Mouse (Mus musculus): Measurements from ENCODE around the gene Aldh18a1. TPM values are rescaled to one million over a fixed set of nuclear protein-coding genes. Genes with fewer than 3 reads are reported as not detected.
A peak's percentile ranks its signal among the peaks of the same experiment; 100 is the strongest.

Gene Aldh18a1
- polyA plus RNA-seq, 1 experiment from 2014 or later, result 98.5 TPM

DNA sequence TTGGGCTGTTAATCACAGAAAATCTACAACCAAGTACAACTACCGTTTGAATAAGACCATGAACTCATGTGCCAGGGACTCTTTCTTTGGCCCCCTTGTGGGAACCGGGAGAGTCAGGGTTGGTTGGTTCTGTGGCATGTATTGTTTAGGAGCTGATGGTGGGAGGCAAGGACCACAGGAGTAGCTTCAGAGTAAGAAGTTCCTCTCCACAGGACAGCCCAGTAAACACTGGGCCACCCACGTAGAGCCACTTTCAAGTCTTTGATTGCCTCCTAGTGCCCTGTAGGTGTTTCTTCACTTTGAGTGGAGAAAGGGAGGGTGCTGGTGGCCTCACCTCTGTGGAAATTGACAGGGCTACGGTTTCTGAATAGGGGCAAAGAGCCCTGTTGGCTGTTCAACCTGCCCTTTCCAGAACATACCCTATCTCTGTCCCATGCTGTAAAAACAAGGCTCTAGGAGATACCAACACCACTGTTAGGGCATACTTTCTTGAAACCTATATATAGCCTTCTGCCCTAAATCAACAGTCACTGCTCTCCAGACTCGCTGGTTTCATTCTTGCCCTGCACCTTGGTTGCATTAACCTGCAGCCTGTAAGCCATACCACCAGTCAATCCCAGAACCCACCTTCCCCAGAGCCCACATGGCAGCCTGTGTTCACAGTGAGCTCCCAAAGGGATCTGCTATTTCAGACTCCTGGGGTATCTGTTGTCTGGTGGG is 39.3 kb downstream of the Aldh18a1 start:
- H3K27me3 ChIP-seq, result no peaks in the 10 kb centered on the region
- H3K4me3 ChIP-seq (replicated peaks), result no peak overlapping the region
- no peak overlapping the region for H3K27ac ChIP-seq
- 37% methylated on average over 5 of the region's 5 CpGs for WGBS
- ATAC-seq (ENCODE audit: low FRiP score), result no peak
- no peak overlapping the region; the same call in 1 of the 2 replicates for H3K9ac ChIP-seq
- H3K4me2 ChIP-seq, result no peak overlapping the region
- H3K36me3 ChIP-seq (replicated peaks), result peaks cover 36% of the 10 kb centered on the region
- H3K4me1 ChIP-seq, result peaks cover 5% of the 10 kb centered on the region; the same call in 1 of the 2 replicates
- H3K9me3 ChIP-seq, result no peaks in the 10 kb centered on the region

DNA sequence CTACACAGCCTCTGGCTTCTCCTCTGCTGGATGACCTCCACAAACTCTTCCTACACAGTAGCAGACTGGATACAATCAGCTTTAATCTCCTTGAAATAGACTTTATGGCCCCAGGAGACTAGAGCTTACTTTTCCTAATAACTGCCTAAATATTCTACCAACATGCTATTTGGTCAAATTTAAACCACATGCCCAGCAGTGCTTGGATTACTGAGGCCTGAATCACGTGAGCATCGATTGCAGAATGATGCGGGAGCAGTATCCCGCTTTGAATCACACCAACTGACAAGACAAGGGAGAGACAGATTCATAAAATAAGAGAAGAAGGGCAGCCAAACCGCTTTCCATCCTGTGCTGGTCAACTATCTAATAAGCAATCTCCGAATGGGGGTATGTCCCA is 39.9 kb downstream of the Aldh18a1 start:
- no peaks in the 10 kb centered on the region for H3K9me3 ChIP-seq

DNA sequence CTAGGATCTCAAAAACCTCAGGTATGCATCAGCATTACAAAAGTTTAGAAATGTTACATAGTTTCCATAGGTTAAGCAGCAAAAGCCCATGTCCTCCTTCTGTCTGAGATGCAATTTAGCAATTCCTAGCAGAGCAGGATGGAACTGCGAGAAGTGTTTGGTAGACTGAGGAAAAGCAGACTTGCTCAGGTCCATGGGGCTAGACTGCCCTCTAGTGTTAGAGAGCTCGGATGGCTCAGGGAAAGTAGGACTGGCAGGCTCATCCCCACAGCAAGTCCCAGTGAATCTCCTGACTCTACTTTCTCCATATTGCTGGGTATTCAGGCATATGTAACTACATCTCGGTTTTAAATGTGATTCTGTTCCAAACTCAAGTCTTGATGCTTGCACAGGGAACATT is 43.4 kb downstream of the Aldh18a1 start:
- Histone ChIP-seq H3K4me3 (replicated peaks) (no peak overlapping the region), H3K27me3 (no peaks in the 10 kb centered on the region), H3K27ac (no peak overlapping the region), H3K4me1 (peaks cover 5% of the 10 kb centered on the region; the same call in 1 of the 2 replicates), H3K36me3 (replicated peaks) (no peaks in the 10 kb centered on the region), H3K9ac (no peak overlapping the region), H3K9me3 (no peaks in the 10 kb centered on the region), H3K4me2 (no peak overlapping the region)
- ATAC-seq (ENCODE audit: low FRiP score), result peak; percentile 77; the same call in 1 of the 2 replicates
- WGBS, result 16% methylated on average over 3 of the region's 3 CpGs

More for the DNA sequence above, 39.9 kb downstream of the Aldh18a1 start:
- H3K9ac ChIP-seq, result no peak overlapping the region
- ATAC-seq (ENCODE audit: low FRiP score), result no peak
- H3K27ac ChIP-seq, result no peak overlapping the region
- no peak overlapping the region for H3K4me2 ChIP-seq
- H3K4me3 ChIP-seq (replicated peaks), result no peak overlapping the region
- no peaks in the 10 kb centered on the region for H3K27me3 ChIP-seq
- H3K4me1 ChIP-seq, result peaks cover 5% of the 10 kb centered on the region; the same call in 1 of the 2 replicates
- 87% methylated on average over 6 of the region's 6 CpGs for WGBS
- peaks cover 31% of the 10 kb centered on the region for H3K36me3 ChIP-seq (replicated peaks)

DNA sequence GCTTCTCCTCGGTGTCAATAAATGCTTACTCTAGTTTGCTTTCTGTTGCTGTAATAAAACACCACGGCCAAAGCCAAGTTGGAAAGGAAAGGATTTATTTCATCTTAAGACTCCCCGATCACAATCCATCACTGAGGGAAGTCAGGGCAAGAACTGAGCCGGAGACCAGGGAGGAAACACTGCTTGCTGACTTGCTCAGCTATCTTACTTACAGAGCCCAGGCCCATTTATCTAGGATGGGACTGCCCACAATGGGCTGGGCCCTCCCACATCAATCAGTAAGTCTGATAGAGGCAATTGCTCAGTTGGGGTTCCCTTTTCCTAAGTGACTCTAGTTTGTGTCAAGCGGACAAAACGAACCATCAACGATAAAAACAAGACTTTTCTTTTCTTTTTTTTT is 45.5 kb downstream of the Aldh18a1 start:
- no peaks in the 10 kb centered on the region for H3K4me1 ChIP-seq
- ATAC-seq (ENCODE audit: low FRiP score), result no peak
- H3K9ac ChIP-seq, result no peak overlapping the region
- no peaks in the 10 kb centered on the region for H3K9me3 ChIP-seq
- no peak overlapping the region for H3K27ac ChIP-seq
- no peaks in the 10 kb centered on the region for H3K27me3 ChIP-seq
- H3K4me2 ChIP-seq, result no peak overlapping the region
- WGBS, result 90% methylated on average over 7 of the region's 7 CpGs
- H3K4me3 ChIP-seq (replicated peaks), result no peak overlapping the region
- no peaks in the 10 kb centered on the region for H3K36me3 ChIP-seq (replicated peaks)

DNA sequence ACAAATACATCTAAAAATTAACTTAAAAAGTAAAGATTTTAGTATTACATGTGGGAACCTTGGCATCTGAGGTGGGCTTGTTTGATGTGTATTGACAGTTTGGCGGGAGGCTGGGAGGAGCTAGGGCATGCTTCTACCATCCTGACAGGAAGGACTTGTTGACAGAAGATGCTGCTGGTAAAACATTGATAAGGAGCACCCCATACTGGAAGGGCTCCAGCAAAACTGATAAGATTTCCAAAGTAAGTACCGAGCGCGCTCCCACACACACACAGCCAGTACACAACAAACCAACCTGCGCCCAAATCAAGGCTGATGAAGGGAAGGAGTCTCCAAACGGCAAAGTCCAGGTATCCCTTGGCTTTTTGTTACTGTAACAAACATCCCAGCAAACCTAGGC is 51.7 kb downstream of the Aldh18a1 start:
- Histone ChIP-seq H3K27ac (no peak overlapping the region), H3K4me2 (no peak overlapping the region), H3K36me3 (replicated peaks) (no peaks in the 10 kb centered on the region), H3K9ac (no peak overlapping the region), H3K4me3 (replicated peaks) (no peak overlapping the region), H3K9me3 (no peaks in the 10 kb centered on the region), H3K27me3 (no peaks in the 10 kb centered on the region), H3K4me1 (no peaks in the 10 kb centered on the region)
- no peak for ATAC-seq (ENCODE audit: low FRiP score)
- WGBS, result 92% methylated on average over 6 of the region's 6 CpGs

DNA sequence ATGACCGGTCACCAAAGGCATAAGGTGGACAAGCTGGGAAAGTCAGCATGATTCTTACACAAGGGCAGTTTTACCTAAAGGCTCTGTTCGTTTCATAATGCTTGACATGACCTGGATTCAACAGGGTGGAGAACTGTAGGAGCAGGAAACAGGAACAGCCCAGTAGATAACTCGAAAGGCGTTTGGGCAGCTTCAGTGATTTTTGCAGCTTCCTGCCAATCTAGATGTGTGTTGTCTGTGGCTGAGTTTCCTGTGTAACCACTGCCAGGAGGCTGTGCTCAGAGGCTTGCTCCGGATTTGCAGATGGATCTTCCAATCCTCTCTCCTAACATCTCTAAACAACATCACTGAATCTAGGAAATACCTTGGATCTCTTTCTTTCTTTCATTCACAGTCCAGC is 55.7 kb downstream of the Aldh18a1 start:
- 86% methylated on average over 5 of the region's 5 CpGs for WGBS
- Histone ChIP-seq H3K27me3 (no peaks in the 10 kb centered on the region), H3K27ac (no peak overlapping the region), H3K4me1 (no peaks in the 10 kb centered on the region), H3K9me3 (no peaks in the 10 kb centered on the region), H3K4me2 (no peak overlapping the region), H3K4me3 (replicated peaks) (no peak overlapping the region), H3K9ac (no peak overlapping the region), H3K36me3 (replicated peaks) (no peaks in the 10 kb centered on the region)
- no peak for ATAC-seq (ENCODE audit: low FRiP score)

DNA sequence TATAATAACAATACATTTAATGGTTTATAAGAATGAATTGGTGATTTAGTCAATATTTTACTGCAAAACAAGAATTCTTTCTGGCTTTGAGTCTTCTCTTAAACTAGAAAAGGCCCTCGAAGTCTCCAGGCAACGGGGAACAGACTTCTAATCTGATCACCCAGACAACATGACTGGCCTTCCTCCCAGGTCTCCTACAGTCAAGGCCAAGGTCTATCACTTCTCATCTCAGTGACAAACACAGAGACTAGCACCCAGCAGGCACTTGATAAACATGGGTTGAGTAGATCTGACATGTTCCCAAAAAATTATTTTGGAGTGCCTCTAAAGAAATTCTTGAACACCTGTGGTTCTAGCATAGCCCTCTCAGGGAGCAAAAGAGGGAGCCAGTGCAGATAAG is 57.9 kb downstream of the Aldh18a1 start:
- Histone ChIP-seq H3K9me3 (no peaks in the 10 kb centered on the region), H3K36me3 (replicated peaks) (no peaks in the 10 kb centered on the region), H3K27me3 (no peaks in the 10 kb centered on the region), H3K4me1 (no peaks in the 10 kb centered on the region), H3K4me3 (replicated peaks) (no peak overlapping the region), H3K9ac (no peak overlapping the region), H3K27ac (no peak overlapping the region), H3K4me2 (no peak overlapping the region)
- 85% methylated on average over 2 of the region's 2 CpGs for WGBS
- ATAC-seq (ENCODE audit: low FRiP score), result no peak

DNA sequence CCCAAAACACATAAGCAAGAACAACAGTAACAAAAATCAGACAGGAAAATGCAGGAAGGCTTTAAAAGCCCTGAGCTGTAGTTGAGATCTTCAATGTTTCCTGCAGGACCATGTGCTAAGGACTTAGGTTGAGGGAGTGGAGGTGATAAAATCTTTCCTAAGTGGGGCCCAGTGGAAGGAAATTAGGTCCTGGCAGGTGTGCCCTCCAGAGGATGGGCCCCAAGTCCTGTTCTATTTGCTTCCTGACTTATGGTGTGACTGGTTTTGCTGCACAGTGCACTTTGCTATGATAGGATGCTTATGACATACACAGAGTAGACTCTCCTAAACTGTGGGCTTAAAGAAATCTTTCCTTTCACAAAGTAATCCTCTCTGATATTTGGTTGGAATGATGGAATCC is 60.0 kb downstream of the Aldh18a1 start:
- Histone ChIP-seq H3K36me3 (replicated peaks) (no peaks in the 10 kb centered on the region), H3K9ac (no peak overlapping the region), H3K4me1 (no peaks in the 10 kb centered on the region), H3K27me3 (no peaks in the 10 kb centered on the region), H3K27ac (no peak overlapping the region), H3K4me3 (replicated peaks) (no peak overlapping the region), H3K4me2 (no peak overlapping the region), H3K9me3 (no peaks in the 10 kb centered on the region)
- no peak for ATAC-seq (ENCODE audit: low FRiP score)

DNA sequence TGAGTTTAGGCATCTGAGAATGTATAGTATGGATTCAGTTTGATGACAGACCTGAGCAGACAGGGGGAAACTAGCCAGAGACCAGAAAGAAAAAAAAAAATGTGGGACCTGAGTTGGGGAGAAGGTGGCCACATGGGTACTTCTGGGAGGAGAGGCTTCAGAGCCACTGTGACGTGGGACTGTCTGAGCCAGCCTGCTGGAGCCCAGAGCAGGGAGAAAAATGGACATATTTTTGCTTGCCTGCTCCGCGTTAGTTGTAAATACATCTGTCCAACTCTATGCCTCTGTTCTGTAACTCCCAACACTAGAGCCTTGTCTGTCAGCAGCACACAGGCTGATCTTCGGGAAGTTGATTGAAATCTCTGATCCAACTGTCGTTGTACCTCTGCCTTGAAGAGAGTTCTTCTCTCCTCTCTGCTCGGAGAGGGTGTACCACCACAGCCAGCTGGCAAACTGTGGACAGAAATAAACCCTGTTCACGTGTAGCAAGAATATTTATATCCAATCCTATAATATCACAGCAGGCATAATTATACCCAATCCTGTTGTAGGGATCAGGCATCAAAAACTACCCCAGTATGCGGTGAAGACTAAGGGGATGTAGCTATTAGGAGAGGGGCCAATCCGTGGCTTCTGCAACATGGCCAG is 61.8 kb downstream of the Aldh18a1 start:
- Histone ChIP-seq H3K9me3 (no peaks in the 10 kb centered on the region), H3K27ac (no peak overlapping the region), H3K4me1 (no peaks in the 10 kb centered on the region), H3K27me3 (no peaks in the 10 kb centered on the region), H3K9ac (no peak overlapping the region), H3K4me2 (no peak overlapping the region), H3K36me3 (replicated peaks) (no peaks in the 10 kb centered on the region), H3K4me3 (replicated peaks) (no peak overlapping the region)
- WGBS, result 85% methylated on average over 9 of the region's 9 CpGs
- no peak for ATAC-seq (ENCODE audit: low FRiP score)

DNA sequence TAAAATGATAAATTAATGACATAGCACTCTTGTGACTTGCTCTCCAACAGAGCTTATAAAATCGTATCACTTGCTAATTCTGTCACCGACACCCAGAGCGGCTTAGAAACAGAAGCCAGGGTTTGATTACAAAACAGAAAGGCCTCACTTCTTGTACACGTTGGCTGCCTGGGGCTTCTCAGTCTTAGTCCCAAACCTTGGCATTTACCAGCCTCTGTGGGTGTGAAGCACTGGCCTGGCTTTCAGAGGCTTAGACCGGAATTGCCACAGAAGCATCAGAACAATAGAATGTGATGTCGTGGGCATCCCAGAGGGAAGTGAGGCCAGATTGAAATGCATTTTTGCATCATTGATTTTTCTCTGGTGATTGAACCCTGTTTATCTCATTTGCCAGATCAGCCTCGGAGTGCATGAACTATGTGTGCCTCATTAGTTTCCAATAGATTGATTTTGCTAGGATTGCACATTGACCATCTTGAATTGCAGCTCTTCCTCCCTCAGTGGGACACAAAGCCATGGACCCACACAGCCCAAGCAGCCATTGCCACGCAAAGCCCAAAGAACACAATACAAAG is 64.7 kb downstream of the Aldh18a1 start:
- no peak for ATAC-seq (ENCODE audit: low FRiP score)
- Histone ChIP-seq H3K9me3 (no peaks in the 10 kb centered on the region), H3K9ac (no peak overlapping the region)

DNA sequence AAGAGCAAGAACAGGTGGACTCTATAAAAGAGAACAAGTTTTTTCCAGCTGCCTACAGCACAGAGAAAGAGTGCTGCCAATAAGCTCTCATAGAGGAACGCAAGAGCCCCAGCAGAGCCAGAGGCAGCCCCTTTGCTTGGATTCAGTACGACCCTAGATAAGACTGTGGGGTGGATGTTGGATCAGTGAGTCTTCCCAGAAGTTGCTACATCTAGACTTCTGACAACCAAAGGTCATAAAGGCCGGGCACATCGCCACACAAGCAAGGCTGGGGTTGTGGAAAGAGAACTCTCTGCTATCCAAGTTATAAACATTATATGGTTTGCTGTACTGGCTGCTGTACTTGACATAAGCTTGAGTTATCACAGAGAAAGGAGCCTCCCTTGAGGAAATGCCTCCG is 67.9 kb downstream of the Aldh18a1 start:
- no peak overlapping the region for H3K9ac ChIP-seq
- ATAC-seq (ENCODE audit: low FRiP score), result no peak
- no peaks in the 10 kb centered on the region for H3K4me1 ChIP-seq
- no peak overlapping the region for H3K27ac ChIP-seq
- H3K27me3 ChIP-seq, result no peaks in the 10 kb centered on the region
- no peaks in the 10 kb centered on the region for H3K36me3 ChIP-seq (replicated peaks)
- no peak overlapping the region for H3K4me2 ChIP-seq
- 90% methylated on average over 5 of the region's 5 CpGs for WGBS
- no peaks in the 10 kb centered on the region for H3K9me3 ChIP-seq
- no peak overlapping the region for H3K4me3 ChIP-seq (replicated peaks)

More for the DNA sequence above, 64.7 kb downstream of the Aldh18a1 start:
- Histone ChIP-seq H3K27me3 (no peaks in the 10 kb centered on the region), H3K27ac (no peak overlapping the region), H3K36me3 (replicated peaks) (no peaks in the 10 kb centered on the region), H3K4me2 (no peak overlapping the region), H3K4me3 (replicated peaks) (no peak overlapping the region), H3K4me1 (no peaks in the 10 kb centered on the region)
- 63% methylated on average over 8 of the region's 8 CpGs for WGBS

DNA sequence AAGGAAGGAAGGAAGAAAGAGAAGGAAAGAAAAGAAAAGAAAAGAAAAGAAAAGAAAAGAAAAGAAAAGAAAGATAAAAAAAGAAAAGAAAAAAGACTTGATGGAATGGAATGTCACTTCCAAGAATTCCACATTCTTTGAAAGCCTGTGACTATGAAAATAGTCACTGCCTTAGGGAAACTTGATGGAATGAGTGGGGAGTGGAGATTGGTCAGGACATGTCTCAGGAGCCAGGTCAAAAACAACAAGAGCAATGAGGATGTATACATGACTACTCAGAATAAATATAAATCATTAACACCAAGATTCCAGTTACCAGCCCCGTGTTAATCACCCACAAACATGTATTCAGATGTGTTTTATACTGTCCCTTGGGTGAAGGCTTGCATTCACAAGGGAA is 69.6 kb downstream of the Aldh18a1 start:
- H3K4me1 ChIP-seq, result no peaks in the 10 kb centered on the region
- no peaks in the 10 kb centered on the region for H3K36me3 ChIP-seq (replicated peaks)
- ATAC-seq (ENCODE audit: low FRiP score), result no peak
- no peak overlapping the region for H3K4me3 ChIP-seq (replicated peaks)
- no peak overlapping the region for H3K9ac ChIP-seq
- H3K4me2 ChIP-seq, result no peak overlapping the region
- H3K27me3 ChIP-seq, result no peaks in the 10 kb centered on the region
- no peak overlapping the region for H3K27ac ChIP-seq
- 85% methylated on average over 1 of the region's 1 CpGs for WGBS
- H3K9me3 ChIP-seq, result no peaks in the 10 kb centered on the region

DNA sequence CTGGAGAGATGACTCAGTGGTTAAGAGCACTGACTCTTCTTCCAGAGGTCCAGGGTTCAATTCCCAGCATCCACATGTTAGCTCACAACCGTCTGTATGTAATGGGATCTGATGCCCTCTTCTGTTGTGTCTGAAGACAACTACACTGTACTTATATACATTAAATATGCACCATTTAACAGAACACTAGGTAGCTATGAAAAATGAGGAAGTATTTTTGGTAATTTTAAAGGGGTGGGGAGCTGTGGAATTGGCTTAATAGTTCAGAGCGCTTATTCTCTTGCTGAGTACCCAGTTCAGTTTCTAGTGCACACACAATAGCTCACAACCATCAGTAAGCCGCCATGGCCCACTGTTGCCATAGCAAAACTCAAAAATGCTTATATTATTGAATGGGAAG is 72.7 kb downstream of the Aldh18a1 start:
- Histone ChIP-seq H3K4me1 (peaks cover 16% of the 10 kb centered on the region), H3K9me3 (no peaks in the 10 kb centered on the region), H3K9ac (no peak overlapping the region), H3K27ac (no peak overlapping the region), H3K4me2 (no peak overlapping the region), H3K27me3 (no peaks in the 10 kb centered on the region), H3K36me3 (replicated peaks) (no peaks in the 10 kb centered on the region), H3K4me3 (replicated peaks) (no peak overlapping the region)
- 86% methylated on average over 3 of the region's 3 CpGs for WGBS
- ATAC-seq (ENCODE audit: low FRiP score), result no peak
